Mouse (Mus musculus): ENCODE data around the gene Msh5. TPM values are rescaled to one million over a fixed set of nuclear protein-coding genes. Genes with fewer than 3 reads are reported as not detected.

Msh5 gene
- polyA plus RNA-seq, 1 experiment from 2014 or later = 4.6 TPM

DNA sequence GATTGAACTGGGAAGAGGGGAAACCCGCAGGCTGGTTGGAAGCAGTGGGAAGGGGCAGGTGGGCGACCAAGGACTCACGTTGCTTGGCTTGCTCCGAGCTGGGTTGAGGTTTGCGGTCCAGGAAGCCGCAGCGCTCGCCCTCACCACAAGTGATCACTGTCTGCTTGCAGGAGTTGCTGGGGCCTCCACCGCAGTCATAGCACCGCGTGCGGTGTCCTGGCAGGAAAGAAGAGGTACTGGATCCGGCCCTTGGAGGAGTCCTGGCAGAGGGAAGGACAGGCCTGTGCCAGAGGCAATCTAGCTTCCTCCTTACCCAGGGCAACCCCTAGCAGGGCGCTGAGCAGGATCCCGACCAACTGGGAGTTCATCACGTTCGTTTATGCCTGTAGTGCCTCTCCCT lies 27.6 kb upstream of the Msh5 start:
- H3K36me3 ChIP-seq (ENCODE audit: control insufficient read depth, insufficient read depth, low read length) = no peaks in the 10 kb centered on the region
- H3K4me2 ChIP-seq = no peak overlapping the region
- H3K27ac ChIP-seq (ENCODE audit: low read depth, low read length) = no peak overlapping the region
- H3K27me3 ChIP-seq (ENCODE audit: control insufficient read depth, insufficient read depth, low read length) = no peaks in the 10 kb centered on the region
- no peak overlapping the region for H3K4me3 ChIP-seq (ENCODE audit: low read depth, low read length)
- no peak overlapping the region for H3K9ac ChIP-seq (ENCODE audit: low read depth, low read length)
- ATAC-seq (replicated peaks; ENCODE audit: insufficient number of reproducible peaks, low FRiP score, low TSS enrichment) = no peak
- H3K9me3 ChIP-seq (replicated peaks; ENCODE audit: control insufficient read depth, low read length) = no peaks in the 10 kb centered on the region
- 43% methylated on average over 17 of the region's 17 CpGs for WGBS (ENCODE audit: insufficient replicate concordance)
- peaks cover 14% of the 10 kb centered on the region; the same call in 1 of the 2 replicates for H3K4me1 ChIP-seq (ENCODE audit: control insufficient read depth, insufficient read depth, low read length)

DNA sequence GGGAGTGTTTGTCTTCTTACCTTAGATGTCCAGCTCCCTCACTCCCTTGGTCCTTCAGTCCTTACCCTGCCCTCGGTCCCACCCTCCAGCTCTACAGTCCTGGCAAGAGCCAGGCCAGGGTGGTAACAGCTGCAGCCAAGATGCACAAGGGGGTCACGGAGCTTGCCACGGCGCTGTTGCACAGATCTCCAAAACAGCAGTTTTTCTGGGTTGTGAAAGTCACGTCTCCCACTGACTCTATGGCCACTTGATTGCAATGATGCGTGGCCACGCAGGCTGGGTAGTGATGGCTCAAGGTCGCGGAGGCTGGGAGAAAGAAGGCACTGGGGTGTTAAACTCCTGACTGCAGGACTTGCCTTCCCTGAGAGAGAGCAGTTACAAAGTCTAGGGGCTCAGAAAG lies 24.9 kb upstream of the Msh5 start:
- H3K27ac ChIP-seq (ENCODE audit: low read depth, low read length) = no peak overlapping the region
- H3K4me1 ChIP-seq (ENCODE audit: control insufficient read depth, insufficient read depth, low read length) = 0 out of 2 replicates have a peak, but pooled peaks cover 4% of the 10 kb centered on the region
- no peaks in the 10 kb centered on the region for H3K36me3 ChIP-seq (ENCODE audit: control insufficient read depth, insufficient read depth, low read length)
- no peaks in the 10 kb centered on the region for H3K9me3 ChIP-seq (replicated peaks; ENCODE audit: control insufficient read depth, low read length)
- no peak overlapping the region for H3K9ac ChIP-seq (ENCODE audit: low read depth, low read length)
- no peak overlapping the region for H3K4me2 ChIP-seq
- ATAC-seq (replicated peaks; ENCODE audit: insufficient number of reproducible peaks, low FRiP score, low TSS enrichment) = no peak
- H3K4me3 ChIP-seq (ENCODE audit: low read depth, low read length) = no peak overlapping the region
- H3K27me3 ChIP-seq (ENCODE audit: control insufficient read depth, insufficient read depth, low read length) = peaks cover 17% of the 10 kb centered on the region
- 77% methylated on average over 9 of the region's 9 CpGs for WGBS (ENCODE audit: insufficient replicate concordance)

DNA sequence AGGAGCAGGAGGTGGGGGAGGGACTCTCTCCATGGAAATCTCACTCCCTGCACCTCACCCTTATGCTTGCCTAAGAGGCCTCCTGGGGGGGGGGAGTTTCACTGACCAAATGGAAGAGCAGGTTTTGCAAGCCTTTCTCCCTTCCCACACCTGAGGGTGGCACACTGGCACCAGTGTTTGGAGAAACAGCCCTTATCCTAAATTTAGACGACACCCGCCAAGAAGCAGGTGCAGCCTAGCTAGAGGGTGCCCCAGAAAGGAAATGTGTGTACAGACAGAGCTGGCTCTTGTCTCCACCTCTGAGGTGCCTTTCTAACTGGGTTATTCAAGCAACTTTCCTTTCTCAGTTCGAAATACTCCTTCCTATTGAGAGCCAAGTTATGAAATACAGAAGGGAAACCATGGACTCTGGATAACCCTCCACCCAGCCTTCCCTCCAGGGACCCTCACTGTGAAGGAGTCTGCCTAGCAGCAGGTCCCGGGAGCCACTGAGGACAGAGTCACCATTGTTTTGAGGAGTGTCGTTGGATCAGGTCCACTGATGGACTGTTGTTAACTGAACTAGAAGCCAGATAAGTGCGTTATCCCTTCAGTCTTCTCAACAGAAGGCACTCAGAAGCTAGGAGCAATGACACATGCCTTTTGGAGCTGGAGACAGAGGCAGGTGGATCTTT lies 24.1 kb upstream of the Msh5 start:
- Histone ChIP-seq H3K27ac (ENCODE audit: low read depth, low read length) (no peak overlapping the region), H3K36me3 (ENCODE audit: control insufficient read depth, insufficient read depth, low read length) (no peaks in the 10 kb centered on the region), H3K9ac (ENCODE audit: low read depth, low read length) (no peak overlapping the region), H3K4me3 (ENCODE audit: low read depth, low read length) (no peak overlapping the region), H3K4me1 (ENCODE audit: control insufficient read depth, insufficient read depth, low read length) (peaks cover 4% of the 10 kb centered on the region; the same call in 1 of the 2 replicates), H3K4me2 (no peak overlapping the region), H3K9me3 (replicated peaks; ENCODE audit: control insufficient read depth, low read length) (no peaks in the 10 kb centered on the region), H3K27me3 (ENCODE audit: control insufficient read depth, insufficient read depth, low read length) (peaks cover 25% of the 10 kb centered on the region)
- WGBS (ENCODE audit: insufficient replicate concordance) = 49% methylated on average over 6 of the region's 6 CpGs
- no peak for ATAC-seq (replicated peaks; ENCODE audit: insufficient number of reproducible peaks, low FRiP score, low TSS enrichment)

DNA sequence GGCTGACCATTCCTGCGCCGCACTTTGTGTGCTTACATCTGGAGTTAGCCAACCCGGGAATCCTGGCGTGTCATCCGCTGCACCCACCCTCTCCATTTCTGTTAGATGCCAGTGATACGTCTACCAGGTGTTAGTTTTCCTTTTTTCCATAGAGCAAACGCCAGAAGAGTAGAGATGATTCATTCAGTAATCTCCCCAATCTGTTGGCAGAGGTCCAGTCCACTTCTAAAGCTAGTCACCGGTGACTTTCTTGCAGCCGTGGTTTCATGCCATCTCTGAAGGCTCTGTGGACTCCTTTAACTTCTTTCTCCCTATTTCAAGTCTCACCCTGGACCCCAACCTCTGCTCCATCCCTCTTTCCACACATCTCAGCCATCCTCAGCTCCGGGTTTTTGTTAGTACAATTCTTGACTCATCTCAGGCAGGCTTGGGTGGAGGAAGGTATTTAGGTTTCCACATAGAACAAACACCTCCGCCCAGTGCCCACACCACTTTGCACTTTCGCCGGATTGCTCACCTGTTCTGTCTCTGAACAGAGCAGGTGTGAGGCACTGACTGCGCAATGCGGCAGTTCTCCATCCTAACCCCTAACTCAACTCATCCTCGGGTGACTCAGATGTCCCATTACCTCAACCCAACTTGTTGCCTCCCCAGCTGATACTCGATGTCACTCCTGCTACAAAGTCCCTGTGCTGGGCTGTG lies 21.8 kb upstream of the Msh5 start:
- WGBS (ENCODE audit: insufficient replicate concordance) = 73% methylated on average over 17 of the region's 17 CpGs
- Histone ChIP-seq H3K4me2 (no peak overlapping the region), H3K9me3 (replicated peaks; ENCODE audit: control insufficient read depth, low read length) (no peaks in the 10 kb centered on the region), H3K4me1 (ENCODE audit: control insufficient read depth, insufficient read depth, low read length) (peaks cover 14% of the 10 kb centered on the region), H3K9ac (ENCODE audit: low read depth, low read length) (no peak overlapping the region), H3K27ac (ENCODE audit: low read depth, low read length) (no peak overlapping the region), H3K27me3 (ENCODE audit: control insufficient read depth, insufficient read depth, low read length) (peaks cover 45% of the 10 kb centered on the region), H3K4me3 (ENCODE audit: low read depth, low read length) (no peak overlapping the region), H3K36me3 (ENCODE audit: control insufficient read depth, insufficient read depth, low read length) (no peaks in the 10 kb centered on the region)
- no peak for ATAC-seq (replicated peaks; ENCODE audit: insufficient number of reproducible peaks, low FRiP score, low TSS enrichment)

DNA sequence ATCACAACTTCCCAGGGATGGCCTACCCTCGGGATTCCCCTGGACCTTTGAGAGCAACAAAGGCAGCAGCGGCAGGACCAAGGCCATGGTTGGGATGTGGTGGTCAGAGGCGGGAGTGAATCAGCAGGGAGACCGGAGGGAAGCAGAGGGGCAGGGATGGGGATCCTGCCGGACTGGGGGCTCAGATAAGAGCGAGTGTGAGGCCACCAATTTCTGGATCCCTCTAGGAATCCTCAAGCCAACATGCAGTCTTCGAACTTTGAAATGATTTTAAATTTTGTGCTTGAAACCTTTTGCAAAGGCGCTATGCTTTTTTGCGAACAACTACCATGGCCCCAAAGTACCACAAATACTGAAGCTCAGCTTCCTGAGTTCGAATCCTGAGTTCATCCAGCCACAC lies 19.5 kb upstream of the Msh5 start, which contains the start of gene Mpig6b:
Gene Mpig6b (minus strand): TSS at position 101 of the 400 bp plus-strand sequence.
- H3K27ac ChIP-seq (ENCODE audit: low read depth, low read length) = no peak within 1 kb of the TSS

DNA sequence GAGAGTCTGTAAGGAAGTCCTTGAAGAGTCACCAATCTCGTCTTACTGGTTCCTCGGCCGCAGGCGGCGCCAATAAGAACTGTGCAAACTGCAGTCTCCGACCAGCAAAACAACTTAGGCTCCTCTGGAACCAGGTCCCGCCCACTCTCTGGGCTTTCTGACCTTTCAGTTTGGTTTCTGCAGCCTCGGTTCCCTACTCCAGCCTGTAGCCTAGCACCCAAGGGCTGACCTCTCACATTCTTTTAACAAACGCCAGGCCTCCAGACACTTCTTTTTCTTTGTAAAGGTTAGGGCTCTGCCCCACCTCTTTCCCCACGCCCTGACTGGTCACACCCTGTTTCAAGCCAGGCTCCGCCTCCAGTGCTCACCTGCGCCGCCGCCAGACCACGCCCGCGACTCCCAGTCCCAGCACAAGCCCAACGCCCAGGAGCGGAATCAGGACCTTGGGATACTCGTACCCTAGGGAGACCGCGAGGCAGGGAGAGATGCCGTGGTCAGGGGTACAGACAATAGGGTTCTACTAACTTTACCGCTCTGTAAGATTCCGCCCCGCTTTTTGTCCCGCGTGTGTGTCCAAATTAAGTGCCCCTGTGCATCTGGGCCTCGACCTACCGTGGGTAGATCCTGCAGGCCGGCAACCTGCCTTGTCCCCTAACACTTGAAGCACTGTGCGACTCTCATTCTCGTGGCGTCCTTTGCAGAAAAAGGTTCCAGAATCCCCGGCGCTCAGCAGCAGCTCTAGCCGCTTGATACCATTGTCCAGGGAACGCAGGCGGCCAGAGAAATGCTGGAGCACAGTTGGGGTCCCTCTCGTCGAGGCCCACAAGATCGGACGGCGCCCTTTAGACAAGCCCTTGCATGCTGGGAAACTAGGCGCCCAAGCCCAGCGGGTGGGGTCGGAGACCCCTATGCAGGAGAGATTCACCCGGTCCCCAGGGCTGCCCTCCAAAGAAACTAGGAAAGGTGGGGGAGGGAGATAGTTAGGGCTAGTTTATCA lies 18.7 kb upstream of the Msh5 start, which contains the start of gene Ly6g6c:
Gene Ly6g6c (plus strand): TSS at position 438 of the 997 bp plus-strand sequence.
- no peak; the same call in 1 of the 2 replicates for ATAC-seq (replicated peaks; ENCODE audit: insufficient number of reproducible peaks, low FRiP score, low TSS enrichment)
- H3K27me3 ChIP-seq (ENCODE audit: control insufficient read depth, insufficient read depth, low read length) = peaks cover 50% of the 10 kb centered on the region
- H3K27ac ChIP-seq (ENCODE audit: low read depth, low read length) = no peak within 1 kb of the TSS
- peak within 1 kb of the TSS; percentile 52; the same call in 1 of the 2 replicates for H3K9ac ChIP-seq (ENCODE audit: low read depth, low read length)
- peak within 1 kb of the TSS; percentile 38 for H3K4me3 ChIP-seq (ENCODE audit: low read depth, low read length)
- H3K9me3 ChIP-seq (replicated peaks; ENCODE audit: control insufficient read depth, low read length) = no peaks in the 10 kb centered on the region
- peaks cover 16% of the 10 kb centered on the region for H3K4me1 ChIP-seq (ENCODE audit: control insufficient read depth, insufficient read depth, low read length)
- peak within 1 kb of the TSS; percentile 66 for H3K4me2 ChIP-seq
- WGBS (ENCODE audit: insufficient replicate concordance) = 1% methylated on average over 48 of the region's 48 CpGs
- H3K36me3 ChIP-seq (ENCODE audit: control insufficient read depth, insufficient read depth, low read length) = peaks cover 13% of the 10 kb centered on the region

More for the DNA sequence above, 19.5 kb upstream of the Msh5 start, which contains the start of gene Mpig6b:
- Histone ChIP-seq H3K36me3 (ENCODE audit: control insufficient read depth, insufficient read depth, low read length) (peaks cover 9% of the 10 kb centered on the region), H3K9ac (ENCODE audit: low read depth, low read length) (peak within 1 kb of the TSS; percentile 52; the same call in 1 of the 2 replicates), H3K9me3 (replicated peaks; ENCODE audit: control insufficient read depth, low read length) (no peaks in the 10 kb centered on the region), H3K4me3 (ENCODE audit: low read depth, low read length) (peak within 1 kb of the TSS; percentile 38), H3K27me3 (ENCODE audit: control insufficient read depth, insufficient read depth, low read length) (peaks cover 50% of the 10 kb centered on the region), H3K4me1 (ENCODE audit: control insufficient read depth, insufficient read depth, low read length) (peaks cover 14% of the 10 kb centered on the region), H3K4me2 (peak within 1 kb of the TSS; percentile 66)
- WGBS (ENCODE audit: insufficient replicate concordance) = 36% methylated on average over 10 of the region's 10 CpGs
- no peak for ATAC-seq (replicated peaks; ENCODE audit: insufficient number of reproducible peaks, low FRiP score, low TSS enrichment)

DNA sequence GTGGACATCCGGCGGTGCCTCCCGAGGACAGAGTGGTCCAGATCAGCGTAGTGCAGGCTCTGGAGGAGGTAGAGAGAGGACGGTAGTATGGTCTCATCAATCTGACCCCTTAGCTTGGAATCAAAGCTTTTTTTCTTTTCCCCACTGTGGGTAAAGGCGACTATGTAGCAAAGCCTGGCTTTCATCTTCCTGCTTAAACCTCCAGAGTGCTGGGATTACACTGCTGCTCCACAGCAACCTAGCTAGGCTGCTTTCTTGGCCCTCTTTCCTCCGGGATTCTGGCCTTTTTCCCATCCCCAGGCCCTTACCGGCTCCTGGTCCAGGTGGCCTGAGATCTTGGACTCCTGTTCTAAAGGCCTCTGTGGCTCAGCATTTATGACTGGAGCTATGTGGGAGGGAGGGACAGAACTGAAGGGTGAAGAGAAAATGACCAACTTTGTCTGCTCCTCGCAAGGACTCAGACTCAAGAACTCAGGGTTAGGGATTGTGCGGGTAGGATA lies 17.9 kb upstream of the Msh5 start:
- Histone ChIP-seq H3K4me3 (ENCODE audit: low read depth, low read length) (peak overlapping the region; percentile 38; the same call in 1 of the 2 replicates), H3K9ac (ENCODE audit: low read depth, low read length) (no peak overlapping the region), H3K27me3 (ENCODE audit: control insufficient read depth, insufficient read depth, low read length) (peaks cover 50% of the 10 kb centered on the region), H3K4me1 (ENCODE audit: control insufficient read depth, insufficient read depth, low read length) (peaks cover 20% of the 10 kb centered on the region), H3K9me3 (replicated peaks; ENCODE audit: control insufficient read depth, low read length) (no peaks in the 10 kb centered on the region), H3K4me2 (peak overlapping the region; percentile 66), H3K36me3 (ENCODE audit: control insufficient read depth, insufficient read depth, low read length) (peaks cover 13% of the 10 kb centered on the region), H3K27ac (ENCODE audit: low read depth, low read length) (no peak overlapping the region)
- 32% methylated on average over 10 of the region's 10 CpGs for WGBS (ENCODE audit: insufficient replicate concordance)
- no peak for ATAC-seq (replicated peaks; ENCODE audit: insufficient number of reproducible peaks, low FRiP score, low TSS enrichment)

DNA sequence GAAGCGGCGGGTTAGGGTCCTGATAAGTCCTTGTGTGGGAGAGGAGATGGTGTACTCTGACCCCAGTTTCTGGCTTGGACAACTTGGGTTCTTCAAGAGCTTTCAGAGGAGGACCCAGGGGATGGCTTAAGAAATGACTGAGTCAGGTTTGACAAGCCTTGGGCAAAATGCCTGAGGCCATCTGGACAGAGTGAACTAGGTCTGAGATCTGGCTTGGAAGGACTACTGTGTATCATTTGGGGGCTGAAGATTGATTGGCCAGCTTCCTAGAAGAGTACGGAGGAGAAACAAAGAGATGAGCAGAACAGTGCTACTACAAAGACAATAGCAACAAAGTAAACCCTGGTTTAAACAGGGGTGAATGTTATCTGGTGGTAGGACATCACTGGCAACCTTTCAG lies 16.9 kb upstream of the Msh5 start:
- no peak for ATAC-seq (replicated peaks; ENCODE audit: insufficient number of reproducible peaks, low FRiP score, low TSS enrichment)
- Histone ChIP-seq H3K27me3 (ENCODE audit: control insufficient read depth, insufficient read depth, low read length) (peaks cover 50% of the 10 kb centered on the region), H3K4me1 (ENCODE audit: control insufficient read depth, insufficient read depth, low read length) (peaks cover 24% of the 10 kb centered on the region), H3K9ac (ENCODE audit: low read depth, low read length) (no peak overlapping the region), H3K4me2 (no peak overlapping the region), H3K4me3 (ENCODE audit: low read depth, low read length) (no peak overlapping the region), H3K27ac (ENCODE audit: low read depth, low read length) (no peak overlapping the region), H3K36me3 (ENCODE audit: control insufficient read depth, insufficient read depth, low read length) (peaks cover 13% of the 10 kb centered on the region), H3K9me3 (replicated peaks; ENCODE audit: control insufficient read depth, low read length) (no peaks in the 10 kb centered on the region)
- 83% methylated on average over 3 of the region's 3 CpGs for WGBS (ENCODE audit: insufficient replicate concordance)

Data from heart, embryonic 11.5 days (tissue).